Mouse (Mus musculus): Measurements from ENCODE around the gene Zfp276.
"Not testable (repeated sequence)": the region's sequence is repeated elsewhere in the genome, so short reads cannot be mapped to it uniquely, and the experiment has no call there.

The Zfp276 gene

GRCm38 (mm10) chr8:123267926-123268656, 14.1 kb downstream of the Zfp276 start:
- ChIA-PET POLR2A (interaction anchor here in 2 of 4 experiments (1.2 to 3.2 kb wide), 6 partner anchors 7 to 34 kb away, joined by 3 to 11 read pairs (median 4); partner anchors contain the start of genes Vps9d1 (in 2 of the 2), Zfp276 (in 2 of the 2) and Spata2l (in 1 of the 2)), CTCF (interaction anchor here in 2 of 4 experiments (0.5 to 1.6 kb wide), 2 partner anchors 22 to 47 kb away, joined by 4 to 5 read pairs; no protein-coding TSS in a partner anchor)

GRCm38 (mm10) chr8:123271147-123271546, 17.2 kb downstream of the Zfp276 start:
- POLR2A ChIA-PET, result interaction anchor here in 3 of 4 experiments (0.7 to 3.1 kb wide), 20 partner anchors 10 to 163 kb away, joined by 3 to 16 read pairs (median 3); partner anchors contain the start of genes Vps9d1 (in 2 of the 3), Zfp276 (in 2 of the 3), Chmp1a (in 1 of the 3) and Cpne7 (in 1 of the 3)
- CTCF ChIA-PET, result interaction anchor here (0.6 to 2.4 kb wide), 10 partner anchors 17 to 164 kb away, joined by 3 to 12 read pairs (median 3); partner anchors contain the start of genes Mc1r (in 1 of the 4), Vps9d1 (in 1 of the 4) and Zfp276 (in 1 of the 4)

- ChIA-PET POLR2A (interaction anchor here in 3 of 4 experiments (0.9 to 3.1 kb wide), 13 partner anchors 10 to 165 kb away, joined by 3 to 16 read pairs (median 3); partner anchors contain the start of genes Vps9d1 (in 2 of the 3), Zfp276 (in 2 of the 3), Chmp1a (in 1 of the 3) and Cpne7 (in 1 of the 3)), CTCF (interaction anchor here (0.6 to 2.4 kb wide), 9 partner anchors 18 to 165 kb away, joined by 3 to 12 read pairs (median 3); partner anchors contain the start of genes Mc1r (in 1 of the 4), Vps9d1 (in 1 of the 4) and Zfp276 (in 1 of the 4))
Observed at GRCm38 (mm10) chr8:123271901-123272300, 17.9 kb downstream of the Zfp276 start.

DNA sequence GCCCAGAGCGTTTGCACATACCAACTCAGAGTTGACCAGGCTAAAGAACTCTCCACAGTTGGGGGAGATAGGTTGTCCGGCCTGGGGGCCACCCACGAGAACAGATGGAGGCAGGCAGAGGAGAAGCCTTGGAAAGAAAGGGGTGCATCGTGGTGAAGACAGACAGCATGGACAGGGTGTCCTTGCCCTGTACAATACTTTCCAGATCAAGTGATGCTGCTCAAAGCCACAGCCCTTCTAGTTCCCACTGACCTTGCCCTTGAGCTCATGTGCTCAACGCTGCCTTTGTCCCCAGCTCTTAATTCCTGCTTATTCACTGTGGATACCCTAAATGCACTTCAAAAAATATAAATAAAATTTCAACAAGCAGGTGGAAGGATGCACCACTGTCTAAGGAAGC, 20.5 kb downstream of the Zfp276 start:
- ChIA-PET CTCF (interaction anchor here in 1 of 4 experiments (1.3 to 1.4 kb wide), 2 partner anchors 16 to 72 kb away, joined by 3 read pairs; no protein-coding TSS in a partner anchor), POLR2A (interaction anchor here in 1 of 4 experiments (1.3 to 2.3 kb wide), 4 partner anchors 20 to 49 kb away, joined by 3 to 6 read pairs (median 4); partner anchors contain the start of gene Vps9d1)

GRCm38 (mm10) chr8:123275096-123275495, 21.1 kb downstream of the Zfp276 start:
- CTCF ChIA-PET, result interaction anchor here in 2 of 4 experiments (0.5 to 1.4 kb wide), 3 partner anchors 15 to 73 kb away, joined by 3 to 6 read pairs (median 3); no protein-coding TSS in a partner anchor
- POLR2A ChIA-PET, result interaction anchor here in 1 of 4 experiments (1.0 to 2.3 kb wide), 5 partner anchors 8 to 49 kb away, joined by 3 to 6 read pairs (median 4); partner anchors contain the start of gene Vps9d1

- CTCF ChIA-PET, result interaction anchor here in 3 of 4 experiments (0.6 to 2.0 kb wide), 3 partner anchors 11 to 75 kb away, joined by 3 to 27 read pairs (median 8); no protein-coding TSS in a partner anchor
- POLR2A ChIA-PET, result interaction anchor here in 1 of 4 experiments (0.8 to 1.3 kb wide), 2 partner anchors 12 to 42 kb away, joined by 3 to 5 read pairs; partner anchors contain the start of gene Spata2l
Observed at GRCm38 (mm10) chr8:123278445-123278844, 24.4 kb downstream of the Zfp276 start.

GRCm38 (mm10) chr8:123279828-123280227, 25.8 kb downstream of the Zfp276 start:
- CTCF ChIA-PET, result no interaction called here

DNA sequence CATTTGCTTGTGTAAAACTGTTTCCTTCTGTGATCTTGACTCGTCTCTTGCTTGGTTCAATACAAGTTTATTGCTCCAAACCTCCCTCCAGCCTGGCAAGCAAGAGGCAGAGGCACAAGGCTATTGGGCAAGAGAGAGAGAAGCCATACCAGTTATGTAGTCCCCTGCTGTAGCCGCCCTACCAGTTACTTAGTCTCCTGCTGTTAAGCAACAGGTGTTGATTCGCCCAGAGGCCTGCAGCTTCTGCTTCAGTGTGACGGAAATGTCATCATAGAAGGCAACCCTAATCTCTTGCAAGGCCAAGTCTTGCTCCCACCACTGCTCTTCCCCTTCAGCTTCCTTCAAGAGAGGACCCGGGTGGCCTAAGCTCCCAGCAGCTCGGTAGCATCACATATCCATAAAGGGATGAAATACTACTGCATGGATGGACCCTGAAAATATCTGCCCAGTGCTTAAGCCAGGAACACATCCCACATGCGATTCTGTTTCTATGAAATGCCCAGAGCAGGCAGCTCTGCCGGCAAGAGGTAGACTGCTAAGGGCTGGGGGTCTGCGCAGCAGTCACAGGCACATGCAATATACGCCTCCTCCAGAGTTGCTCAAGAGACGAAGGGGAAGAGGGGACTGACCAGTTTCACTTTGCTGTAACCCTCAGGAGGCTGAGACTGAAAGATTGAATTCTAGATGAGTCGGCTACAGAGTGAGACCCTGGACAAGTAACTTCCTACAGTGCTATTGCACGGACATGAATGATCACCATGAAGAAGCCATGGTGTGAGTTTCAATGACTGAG, 26.5 kb downstream of the Zfp276 start:
- ChIA-PET CTCF (interaction anchor here in 2 of 4 experiments (1.3 to 1.4 kb wide), 2 partner anchors 10 kb away, joined by 5 read pairs; no protein-coding TSS in a partner anchor), POLR2A (interaction anchor here in 2 of 4 experiments (0.6 to 1.6 kb wide), 3 partner anchors 11 to 188 kb away, joined by 3 to 4 read pairs (median 3); no protein-coding TSS in a partner anchor)

More at GRCm38 (mm10) chr8:123279828-123280227, 25.8 kb downstream of the Zfp276 start:
- POLR2A ChIA-PET, result interaction anchor here in 2 of 4 experiments (1.2 to 1.6 kb wide), 2 partner anchors 10 to 29 kb away, joined by 3 read pairs; no protein-coding TSS in a partner anchor

GRCm38 (mm10) chr8:123282994-123283393, 29.0 kb downstream of the Zfp276 start:
- POLR2A ChIA-PET, result interaction anchor here in 1 of 4 experiments (0.6 to 0.8 kb wide), 4 partner anchors 49 to 124 kb away, joined by 3 to 5 read pairs (median 4); partner anchors contain the start of gene Mc1r

GRCm38 (mm10) chr8:123283991-123284390, 30.0 kb downstream of the Zfp276 start:
- CTCF ChIA-PET, result interaction anchor here in 1 of 4 experiments (0.5 to 0.7 kb wide), 2 partner anchors 18 to 82 kb away, joined by 3 read pairs; no protein-coding TSS in a partner anchor

More at GRCm38 (mm10) chr8:123282994-123283393, 29.0 kb downstream of the Zfp276 start:
- CTCF ChIA-PET, result not testable (repeated sequence)

DNA sequence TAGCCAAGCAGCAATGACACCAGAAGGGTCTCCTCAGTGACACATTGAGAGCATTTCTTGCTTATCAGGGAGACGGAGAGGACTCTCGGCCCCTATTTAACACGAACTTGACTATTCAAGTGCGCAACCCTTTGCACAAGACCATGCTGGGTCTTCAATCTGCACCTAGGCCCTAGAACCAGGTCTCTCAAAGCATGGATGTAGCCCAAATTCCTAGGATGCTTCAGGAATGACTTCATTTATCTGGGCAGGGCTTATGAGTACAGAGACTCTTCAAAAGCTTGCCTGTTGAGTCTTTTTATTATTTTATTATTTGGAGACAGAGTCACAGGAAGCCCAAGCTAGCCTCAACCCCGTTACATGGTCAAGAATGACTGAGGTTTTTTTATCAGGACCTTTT, 30.5 kb downstream of the Zfp276 start:
- POLR2A ChIA-PET, result interaction anchor here in 1 of 4 experiments (1.1 kb wide), 1 partner anchor 30 kb away, joined by 3 read pairs; the partner anchor contains the start of genes Vps9d1 and Zfp276

More at GRCm38 (mm10) chr8:123283991-123284390, 30.0 kb downstream of the Zfp276 start:
- POLR2A ChIA-PET, result interaction anchor here in 1 of 4 experiments (1.1 kb wide), 1 partner anchor 30 kb away, joined by 3 read pairs; the partner anchor contains the start of genes Vps9d1 and Zfp276

DNA sequence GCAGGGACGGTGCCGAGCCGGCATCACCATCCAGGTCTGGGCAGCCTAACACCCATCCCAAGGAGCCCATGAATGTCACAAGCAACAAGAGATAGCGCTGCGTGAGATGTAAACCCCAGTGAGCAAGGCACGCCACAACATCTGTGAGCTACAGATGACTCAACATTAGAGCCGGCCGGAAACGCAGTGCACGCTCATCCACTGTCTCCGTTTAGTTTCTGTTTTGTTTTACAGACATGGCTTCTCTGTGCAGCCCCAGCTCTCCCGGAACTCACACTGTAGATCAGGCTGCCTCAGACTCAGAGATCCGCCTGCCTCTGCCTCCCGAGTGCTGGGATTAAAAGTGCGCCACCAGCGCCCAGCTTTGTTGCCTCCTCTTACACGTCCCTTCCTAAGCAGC, 33.4 kb downstream of the Zfp276 start:
- CTCF ChIA-PET, result interaction anchor here in 1 of 4 experiments (0.6 kb wide), 1 partner anchor 12 kb away, joined by 3 read pairs; no protein-coding TSS in a partner anchor

More for the DNA sequence above, 30.5 kb downstream of the Zfp276 start:
- CTCF ChIA-PET, result interaction anchor here in 1 of 4 experiments (0.7 kb wide), 1 partner anchor 82 kb away, joined by 3 read pairs; no protein-coding TSS in a partner anchor

GRCm38 (mm10) chr8:123290166-123290565, 36.2 kb downstream of the Zfp276 start:
- ChIA-PET CTCF (interaction anchor here (0.5 to 2.6 kb wide), 79 partner anchors 9 to 1670 kb away, joined by 3 to 28 read pairs (median 4); partner anchors contain the start of genes Spata2l (in 4 of the 4), Chmp1a (in 2 of the 4), Spata33 (in 2 of the 4) and Cbfa2t3 (in 1 of the 4)), POLR2A (interaction anchor here (0.6 to 2.5 kb wide), 19 partner anchors 9 to 847 kb away, joined by 3 to 10 read pairs (median 5); partner anchors contain the start of genes Spata2l (in 1 of the 4), Tcf25 (in 1 of the 4), Vps9d1 (in 1 of the 4) and Zfp276 (in 1 of the 4))

More for the DNA sequence above, 33.4 kb downstream of the Zfp276 start:
- POLR2A ChIA-PET, result interaction anchor here in 2 of 4 experiments (0.8 to 1.6 kb wide), 2 partner anchors 33 to 54 kb away, joined by 3 read pairs; partner anchors contain the start of genes Vps9d1 (in 1 of the 2) and Zfp276 (in 1 of the 2)

GRCm38 (mm10) chr8:123290679-123291078, 36.7 kb downstream of the Zfp276 start:
- ChIA-PET CTCF (interaction anchor here (0.5 to 2.6 kb wide), 40 partner anchors 9 to 1379 kb away, joined by 3 to 28 read pairs (median 4); partner anchors contain the start of genes Chmp1a (in 2 of the 4), Spata33 (in 2 of the 4), Gas8 (in 1 of the 4) and Mc1r (in 1 of the 4)), POLR2A (interaction anchor here in 3 of 4 experiments (0.6 to 2.5 kb wide), 14 partner anchors 9 to 847 kb away, joined by 3 to 10 read pairs (median 5); partner anchors contain the start of genes Spata2l (in 1 of the 3), Tcf25 (in 1 of the 3), Vps9d1 (in 1 of the 3) and Zfp276 (in 1 of the 3))

DNA sequence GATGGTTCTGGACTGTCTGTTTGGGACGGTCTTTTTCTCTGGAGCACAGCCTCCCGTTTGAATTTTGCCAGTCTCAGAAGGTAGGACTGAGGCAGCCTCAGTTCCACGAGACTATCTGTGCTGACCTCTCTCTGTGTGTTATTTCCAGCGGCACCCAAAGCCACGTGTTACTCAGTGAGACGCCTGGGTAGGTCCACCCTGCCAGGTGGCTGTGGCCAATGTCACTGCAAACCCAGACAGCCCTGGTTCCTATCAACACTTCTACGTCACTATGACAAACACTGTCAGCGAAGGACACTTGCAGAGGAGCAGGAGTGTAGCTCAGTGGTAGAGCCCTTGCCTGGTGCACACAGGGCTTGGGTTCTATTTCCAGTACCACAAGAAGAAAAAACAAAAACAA, 37.7 kb downstream of the Zfp276 start:
- ChIA-PET POLR2A (interaction anchor here in 3 of 4 experiments (0.7 to 2.5 kb wide), 4 partner anchors 13 to 184 kb away, joined by 3 to 10 read pairs (median 6); no protein-coding TSS in a partner anchor), CTCF (interaction anchor here (0.7 to 2.6 kb wide), 9 partner anchors 35 to 510 kb away, joined by 3 to 28 read pairs (median 5); no protein-coding TSS in a partner anchor)

- CTCF ChIA-PET, result interaction anchor here (0.7 kb wide), 7 partner anchors 34 to 511 kb away, joined by 3 to 5 read pairs (median 4); no protein-coding TSS in a partner anchor
Observed at GRCm38 (mm10) chr8:123292281-123292680, 38.3 kb downstream of the Zfp276 start.

More at GRCm38 (mm10) chr8:123292281-123292680, 38.3 kb downstream of the Zfp276 start:
- POLR2A ChIA-PET, result interaction anchor here in 3 of 4 experiments (0.7 to 1.2 kb wide), 3 partner anchors 12 to 145 kb away, joined by 3 to 9 read pairs (median 4); no protein-coding TSS in a partner anchor

All from embryonic stem cell, embryonic (primary cell).